Mouse (Mus musculus) heart, adult 2 months (tissue): ENCODE measurements around the gene Cript.

Source experiments
- CTCF ChIP-seq: fragments of 200-600 bp; IDR thresholded peaks from 2 replicates; pipeline ENCODE4 v1.8.1; 2022; ENCODE audit warnings: antibody characterized with exemption, mild to moderate bottlenecking, moderate library complexity
- EP300 ChIP-seq: fragments of 200-500 bp; IDR thresholded peaks from 2 replicates; pipeline ENCODE4 v1.6.1; 2011; ENCODE audit warnings: low read depth, low read length, control low read depth; ENCODE audit not compliant: insufficient read depth
- POLR2A ChIP-seq: fragments of 200-500 bp; IDR thresholded peaks from 2 replicates; pipeline ENCODE4 v1.6.1; 2011; ENCODE audit warnings: mild to moderate bottlenecking, low read depth, low read length, control low read depth; ENCODE audit not compliant: insufficient read depth

- no peak for TF ChIP-seq POLR2A
- TF ChIP-seq CTCF = no peak
- TF ChIP-seq EP300 = no peak
These were observed 38.6 kb downstream of the Cript start for GRCm38 (mm10) chr17:87063969-87064368.
